Mouse (Mus musculus) olfactory bulb, adult 2 months (tissue): ENCODE results near the gene Adcy4. TPM values are rescaled to one million over a fixed set of nuclear protein-coding genes. Genes with fewer than 3 reads are reported as not detected.

ENCODE experiments used
- H3K27ac ChIP-seq: fragments of 200-500 bp; 2 replicates; pipeline ENCODE4 v1.5.1; 2012; ENCODE audit warnings: low read depth, low read length; ENCODE audit not compliant: insufficient read depth
- H3K4me1 ChIP-seq: fragments of 200-500 bp; 2 replicates; pipeline ENCODE4 v1.6.1; 2012; ENCODE audit warnings: low read length; ENCODE audit not compliant: control insufficient read depth, insufficient read depth
- H3K4me3 ChIP-seq: fragments of 200-500 bp; 2 replicates; pipeline ENCODE4 v1.5.1; 2012; ENCODE audit warnings: mild to moderate bottlenecking, low read depth, low read length, moderate library complexity; ENCODE audit not compliant: insufficient read depth
- CTCF ChIP-seq: fragments of 200-500 bp; IDR thresholded peaks from 2 replicates; pipeline ENCODE4 v1.5.1; 2012; ENCODE audit warnings: low read depth, mild to moderate bottlenecking, low read length, moderate library complexity; ENCODE audit not compliant: insufficient read depth
- POLR2A ChIP-seq: fragments of 200-500 bp; IDR thresholded peaks from 2 replicates; pipeline ENCODE4 v1.6.1; 2012; ENCODE audit warnings: mild to moderate bottlenecking, low read depth, low read length, moderate library complexity; ENCODE audit not compliant: insufficient read depth
- WGBS: fragments of 180-500 bp; shearing (Covaris S2); methylation state at CpG from one replicate; pipeline ENCODE4 v1.1.7; 2018; 5-methylcytosine and 5-hydroxymethylcytosine counted together
- polyA plus RNA-seq: library from polyadenylated mRNA; stranded (reverse); fragments of >200 nt; gene quantifications from 2 replicates; pipeline ENCODE4 v1.2.4, GENCODE M21; 2012; ENCODE audit warnings: low replicate concordance; ENCODE audit not compliant: missing spikeins, insufficient read depth, insufficient read length

The Adcy4 gene
- not detected in 2 replicates for polyA plus RNA-seq

- 10% methylated on average over 13 of the region's 13 CpGs for WGBS
- TF ChIP-seq CTCF (no peak), POLR2A (no peak)
- Histone ChIP-seq H3K27ac (no peak within 1 kb of the TSS), H3K4me1 (peaks cover 17% of the 10 kb centered on the region), H3K4me3 (peak within 1 kb of the TSS; percentile 25; the same call in 1 of the 2 replicates)
Measured at GRCm38 (mm10) chr14:55783958-55784235, at the start of gene Adcy4. Adcy4 (minus strand) TSS chr14:55784095.

GRCm38 (mm10) chr14:55833126-55833525 is 49.2 kb upstream of the Adcy4 start:
- Histone ChIP-seq H3K4me3 (no peak overlapping the region), H3K4me1 (no peaks in the 10 kb centered on the region), H3K27ac (no peak overlapping the region)
- no peak for TF ChIP-seq CTCF
- over 99% methylated on average over 4 of the region's 4 CpGs for WGBS

- WGBS = 90% methylated on average over 4 of the region's 4 CpGs
- Histone ChIP-seq H3K4me1 (peaks cover 9% of the 10 kb centered on the region), H3K27ac (no peak overlapping the region), H3K4me3 (no peak overlapping the region)
- TF ChIP-seq CTCF (no peak), POLR2A (no peak)
Measured at GRCm38 (mm10) chr14:55830331-55830730, 46.4 kb upstream of the Adcy4 start.

- H3K4me1 ChIP-seq = peaks cover 14% of the 10 kb centered on the region
- 94% methylated on average over 16 of the region's 16 CpGs for WGBS
- TF ChIP-seq POLR2A = no peak
- no peak for TF ChIP-seq CTCF
- H3K4me3 ChIP-seq = no peak overlapping the region
- no peak overlapping the region for H3K27ac ChIP-seq
Measured at GRCm38 (mm10) chr14:55829854-55830253, 46.0 kb upstream of the Adcy4 start.

GRCm38 (mm10) chr14:55828716-55829263 is 44.9 kb upstream of the Adcy4 start:
- no peak overlapping the region for H3K27ac ChIP-seq
- WGBS = 70% methylated on average over 3 of the region's 3 CpGs
- H3K4me1 ChIP-seq = peaks cover 20% of the 10 kb centered on the region
- TF ChIP-seq POLR2A = no peak
- no peak overlapping the region for H3K4me3 ChIP-seq

GRCm38 (mm10) chr14:55826551-55827340 is 42.9 kb upstream of the Adcy4 start:
- H3K27ac ChIP-seq = no peak overlapping the region
- 38% methylated on average over 41 of the region's 41 CpGs for WGBS
- no peak overlapping the region for H3K4me3 ChIP-seq
- H3K4me1 ChIP-seq = peaks cover 31% of the 10 kb centered on the region
- no peak for TF ChIP-seq POLR2A
- no peak for TF ChIP-seq CTCF

- TF ChIP-seq CTCF (no peak), POLR2A (no peak)
- Histone ChIP-seq H3K4me1 (peaks cover 31% of the 10 kb centered on the region), H3K27ac (no peak overlapping the region), H3K4me3 (no peak overlapping the region)
- WGBS = 12% methylated on average over 15 of the region's 15 CpGs
Measured at GRCm38 (mm10) chr14:55826142-55826541, 42.2 kb upstream of the Adcy4 start.

GRCm38 (mm10) chr14:55825216-55826051 is 41.5 kb upstream of the Adcy4 start:
- WGBS = 3% methylated on average over 28 of the region's 37 CpGs
- Histone ChIP-seq H3K4me1 (peaks cover 31% of the 10 kb centered on the region), H3K27ac (no peak overlapping the region), H3K4me3 (peak overlapping the region; percentile 36)
- TF ChIP-seq POLR2A (no peak), CTCF (0 out of 2 replicates have a peak, but pooled peaks have one; percentile 0)
